Mouse (Mus musculus) megakaryocyte, embryonic 14.5 days (primary cell): Measurements from ENCODE around the gene Rbm20. TPM values are rescaled to one million over a fixed set of nuclear protein-coding genes. Genes with fewer than 3 reads are reported as not detected.

Experiments
- H3K27me3 ChIP-seq: replicated peaks from 2 replicates; pipeline ENCODE3; 2012; ENCODE audit warnings: inconsistent platforms
- H3K36me3 ChIP-seq: replicated peaks from 2 replicates; pipeline ENCODE3; 2012; ENCODE audit warnings: low read length, inconsistent platforms, mixed read lengths
- H3K4me1 ChIP-seq: 2 replicates; pipeline ENCODE4 v1.6.1; 2012; ENCODE audit warnings: inconsistent platforms
- H3K4me3 ChIP-seq: replicated peaks from 2 replicates; pipeline ENCODE3; 2012; ENCODE audit warnings: moderate library complexity, mild to moderate bottlenecking, inconsistent platforms
- H3K9me3 ChIP-seq: 2 replicates; pipeline ENCODE4 v1.6.1; 2012; ENCODE audit warnings: inconsistent platforms
- FLI1 ChIP-seq: IDR thresholded peaks from 2 replicates; pipeline ENCODE4 v1.6.1; 2012; ENCODE audit warnings: low read length, inconsistent platforms, mixed read lengths
- GATA1 ChIP-seq: IDR thresholded peaks from 3 replicates; pipeline ENCODE4 v1.6.1; 2012; ENCODE audit warnings: mixed read lengths, low read length, inconsistent platforms, borderline replicate concordance
- polyA plus RNA-seq: library from polyadenylated mRNA; stranded (reverse); fragments of >175 nt; gene quantifications from 2 replicates; pipeline ENCODE4 v1.2.3, GENCODE M21; 2012; ENCODE audit warnings: low replicate concordance; ENCODE audit not compliant: insufficient read depth

Rbm20 gene
- 1.0 TPM in 1 of 2 replicates, not detected in the other for polyA plus RNA-seq

GRCm38 (mm10) chr19:53676718-53677634 is at the start of gene Rbm20:
TSS of gene Rbm20 (plus strand) at chr19:53677306.
- Histone ChIP-seq H3K9me3 (0 out of 2 replicates have a peak, but pooled peaks cover 4% of the 10 kb centered on the region), H3K27me3 (peaks cover 77% of the 10 kb centered on the region), H3K4me1 (peaks cover 20% of the 10 kb centered on the region), H3K4me3 (peak within 1 kb of the TSS; percentile 91), H3K36me3 (no peaks in the 10 kb centered on the region)
- TF ChIP-seq FLI1 (no peak), GATA1 (no peak)

- Histone ChIP-seq H3K4me3 (no peak overlapping the region), H3K36me3 (peaks cover 94% of the 10 kb centered on the region), H3K27me3 (no peaks in the 10 kb centered on the region), H3K4me1 (peaks cover 6% of the 10 kb centered on the region; the same call in 1 of the 2 replicates), H3K9me3 (no peaks in the 10 kb centered on the region)
- TF ChIP-seq GATA1 (no peak), FLI1 (no peak)
Observed at GRCm38 (mm10) chr19:53638041-53638440, 39.1 kb upstream of the Rbm20 start.

- H3K27me3 ChIP-seq = no peaks in the 10 kb centered on the region
- no peak for TF ChIP-seq GATA1
- no peak for TF ChIP-seq FLI1
- peaks cover 6% of the 10 kb centered on the region; the same call in 1 of the 2 replicates for H3K4me1 ChIP-seq
- no peaks in the 10 kb centered on the region for H3K9me3 ChIP-seq
- H3K36me3 ChIP-seq = peaks cover 94% of the 10 kb centered on the region
- no peak overlapping the region for H3K4me3 ChIP-seq
Observed at GRCm38 (mm10) chr19:53638727-53639126, 38.4 kb upstream of the Rbm20 start.

- no peak for TF ChIP-seq GATA1
- no peak for TF ChIP-seq FLI1
- peaks cover 88% of the 10 kb centered on the region for H3K36me3 ChIP-seq
- no peak overlapping the region for H3K4me3 ChIP-seq
- 0 out of 2 replicates have a peak, but pooled peaks cover 3% of the 10 kb centered on the region for H3K4me1 ChIP-seq
- no peaks in the 10 kb centered on the region for H3K27me3 ChIP-seq
- no peaks in the 10 kb centered on the region for H3K9me3 ChIP-seq
Observed at GRCm38 (mm10) chr19:53644020-53644595, 33.0 kb upstream of the Rbm20 start.

GRCm38 (mm10) chr19:53647301-53647700 is 29.8 kb upstream of the Rbm20 start:
- no peaks in the 10 kb centered on the region for H3K9me3 ChIP-seq
- H3K4me3 ChIP-seq = no peak overlapping the region
- TF ChIP-seq GATA1 (no peak), FLI1 (no peak)
- peaks cover 66% of the 10 kb centered on the region for H3K36me3 ChIP-seq
- H3K27me3 ChIP-seq = peaks cover under 1% of the 10 kb centered on the region
- peaks cover 3% of the 10 kb centered on the region; the same call in 1 of the 2 replicates for H3K4me1 ChIP-seq

GRCm38 (mm10) chr19:53648056-53648455 is 29.1 kb upstream of the Rbm20 start:
- Histone ChIP-seq H3K27me3 (peaks cover 2% of the 10 kb centered on the region), H3K4me3 (no peak overlapping the region), H3K4me1 (peaks cover 3% of the 10 kb centered on the region; the same call in 1 of the 2 replicates), H3K9me3 (no peaks in the 10 kb centered on the region), H3K36me3 (peaks cover 62% of the 10 kb centered on the region)
- TF ChIP-seq FLI1 (no peak), GATA1 (no peak)

GRCm38 (mm10) chr19:53648802-53649236 is 28.3 kb upstream of the Rbm20 start:
- Histone ChIP-seq H3K27me3 (peaks cover 2% of the 10 kb centered on the region), H3K4me1 (peaks cover 4% of the 10 kb centered on the region; the same call in 1 of the 2 replicates), H3K9me3 (no peaks in the 10 kb centered on the region), H3K4me3 (no peak overlapping the region), H3K36me3 (peaks cover 55% of the 10 kb centered on the region)
- TF ChIP-seq GATA1 (no peak), FLI1 (no peak)

- Histone ChIP-seq H3K36me3 (peaks cover 52% of the 10 kb centered on the region), H3K4me1 (peaks cover 8% of the 10 kb centered on the region; the same call in 1 of the 2 replicates), H3K9me3 (no peaks in the 10 kb centered on the region), H3K27me3 (peaks cover 2% of the 10 kb centered on the region), H3K4me3 (no peak overlapping the region)
- TF ChIP-seq GATA1 = no peak
- TF ChIP-seq FLI1 = no peak
Observed at GRCm38 (mm10) chr19:53649361-53649760, 27.7 kb upstream of the Rbm20 start.

- Histone ChIP-seq H3K4me3 (no peak overlapping the region), H3K4me1 (peaks cover 8% of the 10 kb centered on the region; the same call in 1 of the 2 replicates), H3K27me3 (peaks cover 2% of the 10 kb centered on the region), H3K36me3 (peaks cover 49% of the 10 kb centered on the region), H3K9me3 (no peaks in the 10 kb centered on the region)
- no peak for TF ChIP-seq GATA1
- no peak for TF ChIP-seq FLI1
Observed at GRCm38 (mm10) chr19:53649802-53650201, 27.3 kb upstream of the Rbm20 start.
